Mouse (Mus musculus) limb, embryonic 13.5 days (tissue): ENCODE measurements around the gene B4galt3. TPM values are rescaled to one million over a fixed set of nuclear protein-coding genes. Genes with fewer than 3 reads are reported as not detected.
"Not testable (repeated sequence)": the region's sequence is repeated elsewhere in the genome, so short reads cannot be mapped to it uniquely, and the experiment has no call there.

ENCODE experiments used
- ATAC-seq: fragments of 200-750 bp; cut with Nextera tagmentation; 2 replicates; pipeline ENCODE4 v1.8.0; 2017; ENCODE audit warnings: low read depth, moderate number of reproducible peaks, moderate TSS enrichment; ENCODE audit not compliant: low FRiP score
- H3K27ac ChIP-seq: fragments of 300-500 bp; sonication (generic); 2 replicates; pipeline ENCODE4 v1.5.1; 2015; ENCODE audit warnings: inconsistent platforms, mild to moderate bottlenecking, moderate library complexity
- H3K27me3 ChIP-seq: fragments of 300-500 bp; sonication (generic); 2 replicates; pipeline ENCODE4 v1.6.1; 2015; ENCODE audit warnings: mild to moderate bottlenecking, inconsistent platforms
- H3K36me3 ChIP-seq: fragments of 300-500 bp; sonication (generic); 2 replicates; pipeline ENCODE4 v1.6.1; 2015; ENCODE audit warnings: inconsistent platforms, mild to moderate bottlenecking, moderate library complexity
- H3K4me1 ChIP-seq: fragments of 300-500 bp; sonication (generic); 2 replicates; pipeline ENCODE4 v1.6.1; 2015; ENCODE audit warnings: inconsistent platforms
- H3K4me2 ChIP-seq: fragments of 300-500 bp; sonication (generic); replicated peaks from 2 replicates; pipeline ENCODE4 v1.6.1; 2015; ENCODE audit warnings: inconsistent platforms, mild to moderate bottlenecking, moderate library complexity
- H3K4me3 ChIP-seq: fragments of 300-500 bp; sonication (generic); 2 replicates; pipeline ENCODE4 v1.5.1; 2015; ENCODE audit warnings: moderate library complexity, mild to moderate bottlenecking, inconsistent platforms
- H3K9ac ChIP-seq: fragments of 300-500 bp; sonication (generic); 2 replicates; pipeline ENCODE4 v1.6.1; 2015; ENCODE audit warnings: mild to moderate bottlenecking, inconsistent platforms
- H3K9me3 ChIP-seq: fragments of 300-500 bp; sonication (generic); 2 replicates; pipeline ENCODE4 v1.6.1; 2016; ENCODE audit warnings: inconsistent platforms
- WGBS: fragments of 180-500 bp; shearing (Covaris S2); methylation state at CpG from one replicate; pipeline ENCODE4 v1.1.7; 2015; 5-methylcytosine and 5-hydroxymethylcytosine counted together
- polyA plus RNA-seq: library from polyadenylated mRNA; unstranded; fragments of >200 nt; fragmentation: Nextera tagmentation; extraction: Ambion mirVana; gene quantifications from 2 replicates; pipeline ENCODE4 v1.2.1, GENCODE M21; 2015

Gene B4galt3
- polyA plus RNA-seq, 1 experiment from 2014 or later: 94.0 TPM

DNA sequence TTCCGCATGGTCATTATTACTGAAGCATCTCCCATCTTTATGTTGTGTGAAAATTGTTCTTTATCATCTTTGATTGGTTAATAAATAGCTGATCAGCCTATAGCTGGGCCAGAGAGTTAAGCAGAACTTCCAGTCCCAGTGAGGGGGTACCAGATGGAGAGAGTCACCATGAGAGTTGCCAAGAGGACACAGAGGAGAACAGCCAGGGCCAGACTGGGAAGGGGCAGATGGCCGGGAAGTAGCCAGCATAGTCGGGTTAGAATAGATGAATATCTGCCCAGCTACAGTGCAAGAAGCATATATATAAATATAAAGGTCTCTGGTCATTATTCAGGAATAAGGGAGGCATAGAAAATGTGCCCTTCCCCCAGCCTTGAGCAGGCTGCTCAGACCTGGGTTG lies 28.1 kb downstream of the B4galt3 start:
- Histone ChIP-seq H3K27ac (no peak overlapping the region), H3K9me3 (no peaks in the 10 kb centered on the region), H3K4me3 (no peak overlapping the region), H3K36me3 (no peaks in the 10 kb centered on the region), H3K4me2 (no peak overlapping the region), H3K27me3 (peaks cover 20% of the 10 kb centered on the region), H3K9ac (no peak overlapping the region), H3K4me1 (peaks cover 7% of the 10 kb centered on the region)
- 62% methylated on average over 3 of the region's 3 CpGs for WGBS
- no peak for ATAC-seq

DNA sequence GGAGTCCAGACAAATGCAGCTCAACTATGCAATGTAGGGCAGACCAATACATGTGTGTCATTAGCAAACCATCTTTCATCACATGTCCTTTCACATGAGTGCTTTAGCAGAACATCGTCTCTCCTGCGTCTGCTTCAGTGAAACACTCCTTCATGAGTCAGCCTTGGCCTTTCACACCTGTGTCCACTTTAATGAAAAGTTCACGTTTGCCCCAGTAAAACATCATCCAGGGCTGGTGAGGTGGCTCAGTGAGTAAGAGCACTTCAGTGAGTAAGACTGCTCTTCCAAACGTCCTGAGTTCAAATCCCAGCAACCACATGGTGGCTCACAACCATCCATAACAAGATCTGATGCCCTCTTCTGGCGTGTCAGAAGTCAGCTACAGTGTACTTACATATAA lies 36.0 kb downstream of the B4galt3 start:
- H3K9ac ChIP-seq, H3K4me3 ChIP-seq, H3K4me1 ChIP-seq, H3K36me3 ChIP-seq, H3K9me3 ChIP-seq, H3K27me3 ChIP-seq, ATAC-seq, H3K27ac ChIP-seq, H3K4me2 ChIP-seq: not testable (repeated sequence)
- 60% methylated on average over 5 of the region's 5 CpGs for WGBS

- Histone ChIP-seq H3K9ac (no peak overlapping the region), H3K4me2 (no peak overlapping the region), H3K27me3 (no peaks in the 10 kb centered on the region), H3K9me3 (no peaks in the 10 kb centered on the region), H3K4me3 (no peak overlapping the region), H3K4me1 (no peaks in the 10 kb centered on the region), H3K36me3 (no peaks in the 10 kb centered on the region), H3K27ac (no peak overlapping the region)
- 73% methylated on average over 2 of the region's 2 CpGs for WGBS
- no peak for ATAC-seq
These were observed 39.2 kb downstream of the B4galt3 start for GRCm38 (mm10) chr1:171309321-171309720.

GRCm38 (mm10) chr1:171319748-171320147 lies 49.6 kb downstream of the B4galt3 start:
- no peaks in the 10 kb centered on the region for H3K36me3 ChIP-seq
- no peak for ATAC-seq
- H3K27me3 ChIP-seq: no peaks in the 10 kb centered on the region
- no peak overlapping the region for H3K9ac ChIP-seq
- H3K4me1 ChIP-seq: no peaks in the 10 kb centered on the region
- no peak overlapping the region for H3K27ac ChIP-seq
- 14% methylated on average over 7 of the region's 7 CpGs for WGBS
- no peak overlapping the region for H3K4me3 ChIP-seq
- H3K9me3 ChIP-seq: no peaks in the 10 kb centered on the region
- peak overlapping the region; percentile 21 for H3K4me2 ChIP-seq

DNA sequence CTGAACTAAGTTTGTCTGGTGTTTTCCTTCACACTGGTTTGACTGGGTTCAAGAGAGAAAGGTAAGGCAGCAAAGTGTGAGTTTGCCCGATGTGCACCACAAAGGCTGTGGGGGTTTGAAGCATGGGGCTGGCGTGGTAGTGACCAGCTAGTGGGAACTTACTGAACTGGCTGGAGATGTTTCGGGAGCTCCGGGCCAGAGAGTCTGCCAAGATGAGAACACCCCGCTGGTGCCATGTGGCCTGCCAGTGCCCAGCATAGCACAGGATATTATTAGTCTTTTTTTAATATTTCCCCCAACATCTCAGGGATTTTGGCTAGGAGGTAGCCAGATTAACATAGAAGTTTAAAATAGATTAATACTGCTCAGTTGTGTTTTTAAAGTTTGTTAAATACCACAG lies 50.0 kb downstream of the B4galt3 start:
- peak overlapping the region; percentile 21 for H3K4me2 ChIP-seq
- H3K36me3 ChIP-seq: no peaks in the 10 kb centered on the region
- no peaks in the 10 kb centered on the region for H3K4me1 ChIP-seq
- no peak for ATAC-seq
- no peak overlapping the region for H3K27ac ChIP-seq
- no peaks in the 10 kb centered on the region for H3K9me3 ChIP-seq
- H3K27me3 ChIP-seq: no peaks in the 10 kb centered on the region
- WGBS: 19% methylated on average over 5 of the region's 5 CpGs
- H3K4me3 ChIP-seq: no peak overlapping the region
- H3K9ac ChIP-seq: no peak overlapping the region

DNA sequence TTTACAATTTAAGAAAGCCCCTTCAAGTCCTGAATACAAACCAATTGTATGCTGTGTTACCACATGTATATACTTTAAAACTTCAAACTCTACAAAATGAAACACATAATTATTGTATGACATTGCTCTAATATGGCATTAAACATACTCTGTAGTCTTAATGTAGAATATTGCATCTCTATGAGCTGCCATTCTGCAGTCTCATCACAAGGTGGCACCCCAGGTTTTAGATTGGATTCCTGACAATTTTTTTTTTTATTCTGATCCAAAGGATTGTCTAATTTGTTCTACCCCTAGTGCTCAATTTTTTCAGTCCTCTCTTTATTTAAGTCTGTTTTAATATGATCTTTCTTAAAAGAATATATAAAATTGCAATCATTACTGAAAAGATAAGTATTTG lies 51.3 kb downstream of the B4galt3 start:
- H3K4me1 ChIP-seq: no peaks in the 10 kb centered on the region
- no peak overlapping the region for H3K4me3 ChIP-seq
- no peak overlapping the region for H3K27ac ChIP-seq
- no peaks in the 10 kb centered on the region for H3K9me3 ChIP-seq
- H3K9ac ChIP-seq: no peak overlapping the region
- no peaks in the 10 kb centered on the region for H3K27me3 ChIP-seq
- no peak for ATAC-seq
- no peaks in the 10 kb centered on the region for H3K36me3 ChIP-seq
- H3K4me2 ChIP-seq: no peak overlapping the region

DNA sequence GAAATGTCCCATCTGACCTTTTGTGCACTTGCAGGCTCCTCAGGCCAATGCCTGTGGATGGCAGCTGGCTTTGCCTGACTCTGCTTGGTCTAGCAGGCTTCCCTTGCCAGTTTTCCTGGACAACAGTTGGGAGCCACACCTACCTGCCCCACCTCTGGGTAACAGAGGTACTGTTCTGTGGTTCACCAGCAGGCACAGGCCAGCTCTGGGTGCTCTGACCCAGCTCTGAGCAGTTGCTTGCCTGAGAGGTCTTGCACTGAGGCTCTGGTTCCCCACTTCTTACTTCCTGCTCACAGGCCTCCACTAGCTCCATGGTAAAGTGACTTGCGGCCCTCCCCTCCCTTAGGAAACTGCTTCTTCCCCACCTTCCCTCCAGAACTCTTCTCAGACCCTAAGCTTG lies 51.9 kb downstream of the B4galt3 start:
- Histone ChIP-seq H3K27me3 (no peaks in the 10 kb centered on the region), H3K4me2 (no peak overlapping the region), H3K9ac (no peak overlapping the region), H3K27ac (no peak overlapping the region), H3K4me3 (no peak overlapping the region), H3K9me3 (no peaks in the 10 kb centered on the region), H3K4me1 (peaks cover under 1% of the 10 kb centered on the region), H3K36me3 (no peaks in the 10 kb centered on the region)
- 77% methylated on average over 1 of the region's 1 CpGs for WGBS
- peak; percentile 48; the same call in 1 of the 2 replicates for ATAC-seq

- Histone ChIP-seq H3K9ac (no peak overlapping the region), H3K4me1 (peaks cover 19% of the 10 kb centered on the region), H3K4me3 (no peak overlapping the region), H3K27me3 (no peaks in the 10 kb centered on the region), H3K36me3 (no peaks in the 10 kb centered on the region), H3K27ac (no peak overlapping the region), H3K9me3 (no peaks in the 10 kb centered on the region), H3K4me2 (no peak overlapping the region)
- WGBS: 72% methylated on average over 2 of the region's 2 CpGs
- ATAC-seq: no peak
These were observed 55.4 kb downstream of the B4galt3 start for GRCm38 (mm10) chr1:171325571-171325970.

Other genes starting within 250 kb of the B4galt3 start
- gene Fcgr3, start 205.4 kb upstream of the B4galt3 start, polyA plus RNA-seq: 8.7 and 9.2 TPM in 2 replicates
- gene Cfap126, start 156.4 kb upstream of the B4galt3 start, polyA plus RNA-seq: 0.86 and 1.5 TPM in 2 replicates
- 224 and 236 TPM in 2 replicates for gene Sdhc, start 119.7 kb upstream of the B4galt3 start, polyA plus RNA-seq
- 5.0 and 6.8 TPM in 2 replicates for gene Mpz, start 119.6 kb upstream of the B4galt3 start, polyA plus RNA-seq
- gene Pcp4l1, start 74.1 kb upstream of the B4galt3 start, polyA plus RNA-seq: 2.8 and 3.3 TPM in 2 replicates
- gene Nr1i3, start 56.4 kb upstream of the B4galt3 start, polyA plus RNA-seq: 0.19 and 0.25 TPM in 2 replicates
- gene Tomm40l, start 47.8 kb upstream of the B4galt3 start, polyA plus RNA-seq: 32.3 and 34.4 TPM in 2 replicates
- gene Apoa2, start 45.3 kb upstream of the B4galt3 start, polyA plus RNA-seq: 2.0 and 15.7 TPM in 2 replicates
- 37.8 and 39.1 TPM in 2 replicates for gene Fcer1g, start 36.0 kb upstream of the B4galt3 start, polyA plus RNA-seq
- gene Adamts4, start 19.9 kb upstream of the B4galt3 start, polyA plus RNA-seq: 12.7 and 14.3 TPM in 2 replicates
- 253 and 254 TPM in 2 replicates for gene Ndufs2, start 18.9 kb upstream of the B4galt3 start, polyA plus RNA-seq
- gene Ppox, start 10.9 kb downstream of the B4galt3 start, polyA plus RNA-seq: 69.7 and 77.4 TPM in 2 replicates
- gene Usp21, start 17.7 kb downstream of the B4galt3 start, polyA plus RNA-seq: 126 TPM in 2 replicates
- 110 and 116 TPM in 2 replicates for gene Ufc1, start 24.7 kb downstream of the B4galt3 start, polyA plus RNA-seq
- gene Dedd, start 58.8 kb downstream of the B4galt3 start, polyA plus RNA-seq: 61.1 and 66.2 TPM in 2 replicates
- gene Nit1, start 75.3 kb downstream of the B4galt3 start, polyA plus RNA-seq: 43.5 and 43.9 TPM in 2 replicates
- 120 and 128 TPM in 2 replicates for gene Pfdn2, start 75.3 kb downstream of the B4galt3 start, polyA plus RNA-seq
- 2.2 and 2.3 TPM in 2 replicates for gene Klhdc9, start 90.5 kb downstream of the B4galt3 start, polyA plus RNA-seq
- gene Nectin4, start 99.8 kb downstream of the B4galt3 start, polyA plus RNA-seq: 11.7 and 13.7 TPM in 2 replicates
- gene Arhgap30, start 118.6 kb downstream of the B4galt3 start, polyA plus RNA-seq: 1.4 and 1.5 TPM in 2 replicates
- gene Usf1, start 141.0 kb downstream of the B4galt3 start, polyA plus RNA-seq: 102 and 118 TPM in 2 replicates
- 7.3 and 9.0 TPM in 2 replicates for gene Tstd1, start 148.5 kb downstream of the B4galt3 start, polyA plus RNA-seq
- gene F11r, start 167.2 kb downstream of the B4galt3 start, polyA plus RNA-seq: 40.4 and 40.6 TPM in 2 replicates
- 15.8 and 16.4 TPM in 2 replicates for gene Alyref2, start 233.2 kb downstream of the B4galt3 start, polyA plus RNA-seq